In genomic region chr12:69447962-69448767, GRCm38 (mm10) we compare ENCODE assay signal across 9 mouse cellular contexts.
DNase-seq lines count a peak whose midpoint lies in the region; ATAC-seq and TF ChIP-seq lines count a peak whose summit lies in the region.
"Had no signal": no experiment of that assay in that cellular context is flagged by ENCODE, and none has a peak within 500 bp of the region (broad histone marks: within the 10 kb centered on the region; RNA-seq: fewer than 3 reads in every experiment).

No protein-coding gene starts in this region.

- peaks cover 35% of the 10 kb centered on the region for H3K4me1 ChIP-seq in midbrain, embryonic 10.5 days
- H3K4me1 ChIP-seq in midbrain, postnatal 0 days (ENCODE audit: insufficient read depth, low read length), result peaks cover 6% of the 10 kb centered on the region; the same call in 1 of the 2 replicates
- peaks cover 37% of the 10 kb centered on the region for H3K4me1 ChIP-seq in limb, embryonic 15.5 days
- H3K4me1 ChIP-seq in forebrain, embryonic 16.5 days (replicated peaks; ENCODE audit: control insufficient read depth, insufficient read depth, low read length), result peaks cover 18% of the 10 kb centered on the region

- ATAC-seq in midbrain, postnatal 0 days (ENCODE audit: low FRiP score), result no peak
- ATAC-seq in activated CD4-positive, CD25-positive, alpha-beta regulatory T cell, adult 4 months, result peak; percentile 80
- no peak for ATAC-seq in limb, embryonic 15.5 days (ENCODE audit: insufficient number of reproducible peaks, low FRiP score, low TSS enrichment, low read depth)
- ATAC-seq in forebrain, embryonic 16.5 days, result no peak

- no peaks in the 10 kb centered on the region for H3K36me3 ChIP-seq in midbrain, embryonic 10.5 days
- no peaks in the 10 kb centered on the region for H3K36me3 ChIP-seq in midbrain, postnatal 0 days (ENCODE audit: insufficient read depth, low read length)
- no peaks in the 10 kb centered on the region for H3K36me3 ChIP-seq in limb, embryonic 15.5 days
- H3K36me3 ChIP-seq in forebrain, embryonic 16.5 days (ENCODE audit: control insufficient read depth, insufficient read depth), result no peaks in the 10 kb centered on the region

- DNase-seq in midbrain, embryonic 10.5 days (ENCODE audit: low spot score), result no peak
- no peak for DNase-seq in midbrain, postnatal 0 days (ENCODE audit: low spot score)
- peak; percentile 42 to 48 for DNase-seq in heart, postnatal 14 days
- peak; percentile 85 for DNase-seq in naive thymus-derived CD4-positive, alpha-beta T cell, adult 2 months (ENCODE audit: low read depth)
- DNase-seq in cerebellum, postnatal 36 days, result no peak

- no peaks in the 10 kb centered on the region for H3K9me3 ChIP-seq in midbrain, embryonic 10.5 days (replicated peaks)
- H3K9me3 ChIP-seq in midbrain, postnatal 0 days (ENCODE audit: low read length), result no peaks in the 10 kb centered on the region
- H3K9me3 ChIP-seq in limb, embryonic 15.5 days, result no peaks in the 10 kb centered on the region
- no peaks in the 10 kb centered on the region for H3K9me3 ChIP-seq in forebrain, embryonic 16.5 days (ENCODE audit: control insufficient read depth, low read length)

- H3K9ac ChIP-seq in midbrain, postnatal 0 days (replicated peaks; ENCODE audit: low read length, poor library complexity, severe bottlenecking), result no peak overlapping the region
- peak overlapping the region; percentile 23; the same call in 1 of the 2 replicates for H3K9ac ChIP-seq in limb, embryonic 15.5 days
- no peak overlapping the region for H3K9ac ChIP-seq in forebrain, embryonic 16.5 days (replicated peaks; ENCODE audit: low read depth, low read length)

- 0 out of 2 replicates have a peak overlapping the region, but pooled peaks have one; percentile 33 for H3K27ac ChIP-seq in midbrain, embryonic 10.5 days (replicated peaks)
- no peak overlapping the region for H3K27ac ChIP-seq in midbrain, postnatal 0 days (ENCODE audit: low read depth, low read length)
- H3K27ac ChIP-seq in limb, embryonic 15.5 days, result peak overlapping the region; percentile 84
- no peak overlapping the region for H3K27ac ChIP-seq in forebrain, embryonic 16.5 days (ENCODE audit: low read length)

- H3K27me3 ChIP-seq in midbrain, embryonic 10.5 days (ENCODE audit: low read depth, poor library complexity, severe bottlenecking), result no peaks in the 10 kb centered on the region
- no peaks in the 10 kb centered on the region for H3K27me3 ChIP-seq in midbrain, postnatal 0 days (ENCODE audit: insufficient read depth, low read length)
- no peaks in the 10 kb centered on the region for H3K27me3 ChIP-seq in limb, embryonic 15.5 days
- H3K27me3 ChIP-seq in forebrain, embryonic 16.5 days (replicated peaks; ENCODE audit: control insufficient read depth, insufficient read depth, low read length), result no peaks in the 10 kb centered on the region

- no peak for TF ChIP-seq CTCF in midbrain, postnatal 0 days (IDR thresholded peaks at IDR 0.05)

- intact Hi-C loops in heart, postnatal 14 days (cut with DNase I), result loop anchor here (2.0 kb wide), 1 partner anchor 53 kb away; no protein-coding TSS in a partner anchor

- H3K4me2 ChIP-seq in midbrain, postnatal 0 days (ENCODE audit: low read depth, low read length, poor library complexity, severe bottlenecking), result no peak overlapping the region
- peak overlapping the region; percentile 40 for H3K4me2 ChIP-seq in limb, embryonic 15.5 days
- H3K4me2 ChIP-seq in forebrain, embryonic 16.5 days (ENCODE audit: low read length), result no peak overlapping the region

- 68% methylated on average over 14 of the region's 14 CpGs for WGBS in midbrain, embryonic 10.5 days
- 67% methylated on average over 14 of the region's 14 CpGs for WGBS in midbrain, postnatal 0 days
- WGBS in limb, embryonic 15.5 days, result 33% methylated on average over 14 of the region's 14 CpGs
- 63% methylated on average over 14 of the region's 14 CpGs for whole genome bisulfite sequencing in forebrain, embryonic 16.5 days

- no peak overlapping the region for H3K4me3 ChIP-seq in midbrain, embryonic 10.5 days
- no peak overlapping the region for H3K4me3 ChIP-seq in midbrain, postnatal 0 days (ENCODE audit: low read depth, low read length)
- peak overlapping the region; percentile 13 for H3K4me3 ChIP-seq in limb, embryonic 15.5 days
- no peak overlapping the region for H3K4me3 ChIP-seq in forebrain, embryonic 16.5 days (replicated peaks; ENCODE audit: low read length)
- H3K4me3 ChIP-seq: erythroblast, embryonic 14.5 days had no signal

Comparison
In these comparisons a context has a peak if more than half of its experiments do, and no peak if none do; other contexts are left out.
1. H3K27ac ChIP-seq: peak in midbrain, embryonic 10.5 days (single experiment) and limb, embryonic 15.5 days (single experiment); none in midbrain, postnatal 0 days (single experiment) and forebrain, embryonic 16.5 days (single experiment).
2. DNase-seq: peak in heart, postnatal 14 days (2 of 2) and naive thymus-derived CD4-positive, alpha-beta T cell, adult 2 months (single experiment); none in midbrain, embryonic 10.5 days (single experiment), midbrain, postnatal 0 days (single experiment) and cerebellum, postnatal 36 days (0 of 2).